Mouse (Mus musculus): ENCODE results near the gene U2af1l4. TPM values are rescaled to one million over a fixed set of nuclear protein-coding genes. Genes with fewer than 3 reads are reported as not detected.

The U2af1l4 gene
- total and polyA plus RNA-seq, 3 experiments = 42.5 to 71.2 (median 62.9) TPM

DNA sequence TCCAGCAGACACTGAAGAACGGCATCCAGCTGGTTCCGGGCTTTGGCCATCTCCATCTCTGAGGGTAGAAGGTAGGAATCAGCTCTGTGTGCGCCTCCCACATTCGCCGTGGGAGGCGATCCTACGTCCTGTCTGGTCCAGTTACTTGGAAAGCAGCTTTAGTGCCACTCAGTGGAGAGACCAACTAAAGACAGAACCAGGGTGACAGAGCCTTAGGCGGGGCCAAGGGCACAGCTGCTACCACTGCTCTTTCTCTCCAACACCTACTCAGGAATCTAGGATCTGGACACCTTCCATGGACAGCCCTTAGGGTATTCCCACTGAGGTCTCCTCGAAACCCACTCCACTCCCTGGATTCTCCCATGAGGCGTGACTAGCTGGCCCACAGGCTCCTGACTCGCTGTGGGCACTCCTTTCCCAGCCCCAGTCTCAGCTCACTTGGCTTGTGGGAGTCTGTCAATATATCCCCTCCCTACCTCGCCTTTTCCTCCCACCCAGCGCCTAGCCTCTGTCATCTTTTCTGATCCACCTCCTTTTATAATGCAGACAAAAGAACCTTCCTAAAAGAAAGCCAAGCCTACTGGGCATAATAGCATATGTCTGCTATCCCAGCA, 5.1 kb upstream of the U2af1l4 start:
- no peak for DNase-seq (ENCODE audit: low spot score)
- TF ChIP-seq POLR2AphosphoS5 (IDR thresholded peaks at IDR 0.05; ENCODE audit: insufficient replicate concordance, low read depth, low read length) (no peak), GATA1 (IDR thresholded peaks at IDR 0.05; ENCODE audit: borderline replicate concordance, low read length) (no peak), GATA2 (IDR thresholded peaks at IDR 0.05; ENCODE audit: borderline replicate concordance, low read depth, low read length) (no peak), TAL1 (conservative IDR thresholded peaks at IDR 0.05; ENCODE audit: low read depth, low read length) (no peak), CTCF (IDR thresholded peaks at IDR 0.05; ENCODE audit: low read depth, low read length) (no peak)
- ATAC-seq (ENCODE audit: extremely low read depth, insufficient number of reproducible peaks, low FRiP score, poor library complexity, severe bottlenecking) = no peak
- Histone ChIP-seq H3K4me3 (ENCODE audit: low read depth, low read length) (peak overlapping the region; percentile 51; the same call in 1 of the 2 replicates), H3K4me1 (ENCODE audit: insufficient read depth, low read depth, low read length) (peaks cover 43% of the 10 kb centered on the region), H3K9me3 (replicated peaks) (no peaks in the 10 kb centered on the region), H3K27me3 (ENCODE audit: insufficient read depth, low read length) (no peaks in the 10 kb centered on the region), H3K36me3 (replicated peaks) (peaks cover 59% of the 10 kb centered on the region)

DNA sequence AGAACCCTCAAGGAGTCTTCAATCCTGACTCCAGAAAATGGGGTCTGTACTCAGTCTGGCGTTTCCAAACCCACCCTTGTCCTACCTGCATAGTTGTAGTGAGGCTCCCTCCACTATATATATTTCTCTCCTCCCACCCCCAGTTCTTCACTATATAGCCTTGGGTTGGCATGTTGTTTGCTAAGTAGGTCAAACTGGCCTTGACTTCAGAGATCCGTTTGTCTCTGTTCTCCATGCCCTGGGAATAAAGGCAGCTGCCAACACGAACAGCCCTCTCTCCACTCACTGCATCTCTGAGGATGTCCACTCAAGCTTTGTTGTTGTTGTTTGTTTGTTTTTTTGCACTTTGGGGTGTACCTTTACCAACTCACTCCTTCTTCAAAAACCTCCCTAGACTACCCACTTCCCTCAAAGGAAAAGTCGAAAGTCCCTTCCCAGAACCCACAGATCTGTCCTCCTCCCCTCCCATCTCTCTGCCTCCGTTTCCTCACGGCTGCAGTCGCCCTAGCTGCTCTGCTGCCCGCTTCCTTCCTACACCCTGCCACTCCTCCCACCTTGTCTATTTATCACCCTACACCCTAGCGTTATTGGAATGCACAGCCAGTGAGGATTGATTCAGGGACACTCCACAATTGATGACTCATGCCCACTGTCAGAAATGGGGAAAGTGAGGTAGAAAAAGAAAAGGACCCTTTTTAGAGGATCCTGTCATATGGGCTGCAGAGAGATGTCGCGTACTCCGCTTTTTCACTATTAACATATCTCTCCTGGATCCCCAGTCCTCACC, 4.3 kb upstream of the U2af1l4 start:
- peaks cover 38% of the 10 kb centered on the region for H3K4me1 ChIP-seq (ENCODE audit: insufficient read depth, low read depth, low read length)
- peak; percentile 32 for DNase-seq (ENCODE audit: low spot score)

DNA sequence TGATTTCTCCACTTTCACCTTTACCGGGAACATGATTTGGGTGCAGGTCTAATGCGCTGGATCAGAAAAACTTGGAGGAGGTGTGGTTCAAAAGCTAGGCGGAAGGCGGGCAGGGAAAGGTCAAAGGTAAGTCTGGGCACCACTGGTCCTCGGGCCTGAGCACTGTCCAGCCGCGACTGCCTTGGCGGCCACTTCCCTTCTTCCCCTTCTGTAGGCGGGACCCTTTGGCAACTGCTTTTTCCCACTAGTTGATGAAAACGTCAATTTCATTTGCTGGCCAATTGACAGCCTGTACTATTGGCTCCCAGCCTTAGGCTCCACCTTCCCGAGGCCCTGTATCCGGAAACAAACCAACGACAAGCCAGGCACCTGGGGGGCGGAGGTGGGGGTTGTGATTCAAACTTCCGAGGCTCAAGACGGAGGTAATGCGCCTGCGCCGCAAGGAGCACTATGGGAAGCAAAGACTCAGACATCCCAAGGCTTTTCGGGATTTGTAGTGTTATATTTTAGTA, 3.6 kb upstream of the U2af1l4 start, which contains the start of gene Lin37:
Lin37 (minus strand) TSS at position 396 of the 512 bp plus-strand sequence.
- peak; percentile 82 for ATAC-seq (ENCODE audit: extremely low read depth, insufficient number of reproducible peaks, low FRiP score, poor library complexity, severe bottlenecking)
- H3K36me3 ChIP-seq (replicated peaks) = peaks cover 57% of the 10 kb centered on the region

More for the DNA sequence above, 4.3 kb upstream of the U2af1l4 start:
- no peaks in the 10 kb centered on the region for H3K27me3 ChIP-seq (ENCODE audit: insufficient read depth, low read length)
- no peaks in the 10 kb centered on the region for H3K9me3 ChIP-seq (replicated peaks)
- ATAC-seq (ENCODE audit: extremely low read depth, insufficient number of reproducible peaks, low FRiP score, poor library complexity, severe bottlenecking) = no peak
- peaks cover 57% of the 10 kb centered on the region for H3K36me3 ChIP-seq (replicated peaks)
- TF ChIP-seq POLR2AphosphoS5 (IDR thresholded peaks at IDR 0.05; ENCODE audit: insufficient replicate concordance, low read depth, low read length) = no peak
- TF ChIP-seq GATA1 (IDR thresholded peaks at IDR 0.05; ENCODE audit: borderline replicate concordance, low read length) = no peak
- no peak for TF ChIP-seq CTCF (IDR thresholded peaks at IDR 0.05; ENCODE audit: low read depth, low read length)
- no peak for TF ChIP-seq GATA2 (IDR thresholded peaks at IDR 0.05; ENCODE audit: borderline replicate concordance, low read depth, low read length)
- TF ChIP-seq TAL1 (conservative IDR thresholded peaks at IDR 0.05; ENCODE audit: low read depth, low read length) = no peak
- H3K4me3 ChIP-seq (ENCODE audit: low read depth, low read length) = peak overlapping the region; percentile 76

DNA sequence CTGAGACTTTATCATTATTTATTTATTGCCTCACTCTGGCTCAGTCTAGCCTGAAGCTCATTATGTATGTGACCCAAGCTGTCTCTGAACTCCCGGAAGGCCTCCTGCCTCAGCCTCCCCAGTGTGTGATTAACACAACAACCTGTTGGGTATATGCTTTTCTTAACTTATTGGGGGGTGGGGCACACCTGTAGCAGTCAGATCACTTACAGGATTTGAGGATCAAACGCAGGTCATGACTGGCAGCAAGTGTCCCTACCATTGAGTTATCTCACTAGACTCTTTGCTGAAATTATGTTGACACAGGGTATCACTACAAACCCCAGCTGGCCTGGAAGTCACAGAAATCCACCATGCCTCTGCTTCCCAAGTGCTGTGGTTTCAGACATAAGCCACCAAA, 2.8 kb upstream of the U2af1l4 start:
- Histone ChIP-seq H3K4me3 (ENCODE audit: low read depth, low read length) (no peak overlapping the region), H3K4me1 (ENCODE audit: insufficient read depth, low read depth, low read length) (peaks cover 46% of the 10 kb centered on the region), H3K9me3 (replicated peaks) (no peaks in the 10 kb centered on the region), H3K36me3 (replicated peaks) (peaks cover 57% of the 10 kb centered on the region), H3K27me3 (ENCODE audit: insufficient read depth, low read length) (no peaks in the 10 kb centered on the region)
- ATAC-seq (ENCODE audit: extremely low read depth, insufficient number of reproducible peaks, low FRiP score, poor library complexity, severe bottlenecking) (no peak), DNase-seq (ENCODE audit: low spot score) (no peak)
- no peak for TF ChIP-seq GATA2 (IDR thresholded peaks at IDR 0.05; ENCODE audit: borderline replicate concordance, low read depth, low read length)
- TF ChIP-seq CTCF (IDR thresholded peaks at IDR 0.05; ENCODE audit: low read depth, low read length) = no peak
- no peak for TF ChIP-seq TAL1 (conservative IDR thresholded peaks at IDR 0.05; ENCODE audit: low read depth, low read length)
- no peak for TF ChIP-seq POLR2AphosphoS5 (IDR thresholded peaks at IDR 0.05; ENCODE audit: insufficient replicate concordance, low read depth, low read length)
- no peak for TF ChIP-seq GATA1 (IDR thresholded peaks at IDR 0.05; ENCODE audit: borderline replicate concordance, low read length)

More for the DNA sequence above, 3.6 kb upstream of the U2af1l4 start, which contains the start of gene Lin37:
- no peaks in the 10 kb centered on the region for H3K27me3 ChIP-seq (ENCODE audit: insufficient read depth, low read length)
- no peaks in the 10 kb centered on the region for H3K9me3 ChIP-seq (replicated peaks)
- DNase-seq (ENCODE audit: low spot score) = peak; percentile 89
- TF ChIP-seq TAL1 (conservative IDR thresholded peaks at IDR 0.05; ENCODE audit: low read depth, low read length) = no peak
- TF ChIP-seq GATA1 (IDR thresholded peaks at IDR 0.05; ENCODE audit: borderline replicate concordance, low read length) = no peak
- no peak for TF ChIP-seq GATA2 (IDR thresholded peaks at IDR 0.05; ENCODE audit: borderline replicate concordance, low read depth, low read length)
- TF ChIP-seq POLR2AphosphoS5 (IDR thresholded peaks at IDR 0.05; ENCODE audit: insufficient replicate concordance, low read depth, low read length) = no peak
- no peak for TF ChIP-seq CTCF (IDR thresholded peaks at IDR 0.05; ENCODE audit: low read depth, low read length)
- H3K4me1 ChIP-seq (ENCODE audit: insufficient read depth, low read depth, low read length) = peaks cover 38% of the 10 kb centered on the region
- peak within 1 kb of the TSS; percentile 76 for H3K4me3 ChIP-seq (ENCODE audit: low read depth, low read length)

DNA sequence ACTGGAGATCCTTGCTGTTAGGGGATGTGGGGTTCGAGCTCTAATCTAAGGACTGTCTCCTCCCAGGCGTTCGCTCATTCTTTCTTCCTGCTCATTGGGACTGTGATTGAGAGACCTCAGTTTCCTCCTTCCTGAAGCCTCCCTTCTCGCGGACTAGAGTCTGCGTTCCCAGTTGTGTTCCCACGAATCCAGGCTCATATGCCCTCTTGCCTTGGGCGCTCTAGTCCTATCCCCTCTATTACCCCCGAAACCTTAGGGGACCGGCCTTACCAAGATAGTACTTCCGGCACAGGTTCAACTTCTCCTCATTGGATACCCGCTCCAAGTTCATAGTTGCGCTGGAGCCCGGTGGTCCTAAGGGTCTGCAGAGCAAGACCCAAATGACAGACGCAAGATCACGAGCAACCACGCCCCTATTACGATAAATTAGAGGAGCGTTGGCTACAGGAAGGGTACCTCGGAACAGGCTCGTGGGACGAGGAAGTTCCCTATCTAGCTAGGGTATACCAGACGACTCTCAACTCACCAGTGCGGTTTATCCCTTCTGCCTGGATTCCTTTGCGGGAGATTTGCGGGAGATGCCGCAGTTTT, 480 bp upstream of the U2af1l4 start:
- no peaks in the 10 kb centered on the region for H3K9me3 ChIP-seq (replicated peaks)
- peak overlapping the region; percentile 83 for H3K4me3 ChIP-seq (ENCODE audit: low read depth, low read length)
- H3K4me1 ChIP-seq (ENCODE audit: insufficient read depth, low read depth, low read length) = peaks cover 64% of the 10 kb centered on the region
- peaks cover 57% of the 10 kb centered on the region for H3K36me3 ChIP-seq (replicated peaks)
- no peak for TF ChIP-seq GATA2 (IDR thresholded peaks at IDR 0.05; ENCODE audit: borderline replicate concordance, low read depth, low read length)
- TF ChIP-seq POLR2AphosphoS5 (IDR thresholded peaks at IDR 0.05; ENCODE audit: insufficient replicate concordance, low read depth, low read length) = no peak
- TF ChIP-seq CTCF (IDR thresholded peaks at IDR 0.05; ENCODE audit: low read depth, low read length) = no peak
- no peak for TF ChIP-seq TAL1 (conservative IDR thresholded peaks at IDR 0.05; ENCODE audit: low read depth, low read length)
- TF ChIP-seq GATA1 (IDR thresholded peaks at IDR 0.05; ENCODE audit: borderline replicate concordance, low read length) = no peak
- no peak for DNase-seq (ENCODE audit: low spot score)
- no peak; the same call in 1 of the 2 replicates for ATAC-seq (ENCODE audit: extremely low read depth, insufficient number of reproducible peaks, low FRiP score, poor library complexity, severe bottlenecking)
- H3K27me3 ChIP-seq (ENCODE audit: insufficient read depth, low read length) = no peaks in the 10 kb centered on the region
